Mouse (Mus musculus) forebrain, postnatal 0 days (tissue): ENCODE measurements around the gene Alk. TPM values are rescaled to one million over a fixed set of nuclear protein-coding genes. Genes with fewer than 3 reads are reported as not detected.
"Not testable (repeated sequence)": the region's sequence is repeated elsewhere in the genome, so short reads cannot be mapped to it uniquely, and the experiment has no call there.

Source experiments
- ATAC-seq: fragments of 200-750 bp; cut with Nextera tagmentation; 2 replicates; pipeline ENCODE4 v1.8.0; 2017; ENCODE audit warnings: mild to moderate bottlenecking, moderate library complexity
- DNase-seq: peaks from one replicate; pipeline ENCODE4 v3.0.0-alpha.2; 2015
- H3K27ac ChIP-seq: fragments of 300-500 bp; sonication (generic); 2 replicates; pipeline ENCODE4 v1.5.1; 2014; ENCODE audit warnings: low read depth, mild to moderate bottlenecking, antibody characterized with exemption, low read length, moderate library complexity, mixed read lengths
- H3K27me3 ChIP-seq: fragments of 300-500 bp; sonication (generic); 2 replicates; pipeline ENCODE4 v1.6.1; 2014; ENCODE audit warnings: mild to moderate bottlenecking, low read length, mixed read lengths; ENCODE audit not compliant: insufficient read depth
- H3K36me3 ChIP-seq: fragments of 300-500 bp; sonication (generic); 2 replicates; pipeline ENCODE4 v1.6.1; 2014; ENCODE audit warnings: mild to moderate bottlenecking, moderate library complexity; ENCODE audit not compliant: insufficient read depth
- H3K4me1 ChIP-seq: fragments of 300-500 bp; sonication (generic); 2 replicates; pipeline ENCODE4 v1.6.1; 2014; ENCODE audit warnings: antibody characterized with exemption; ENCODE audit not compliant: insufficient read depth
- H3K4me2 ChIP-seq: fragments of 300-500 bp; sonication (generic); 2 replicates; pipeline ENCODE4 v1.6.1; 2014; ENCODE audit warnings: low read depth, mild to moderate bottlenecking, moderate library complexity
- H3K4me3 ChIP-seq: fragments of 300-500 bp; sonication (generic); 2 replicates; pipeline ENCODE4 v1.5.1; 2014; ENCODE audit warnings: low read depth, low read length, mixed read lengths
- H3K9ac ChIP-seq: fragments of 300-500 bp; sonication (generic); 2 replicates; pipeline ENCODE4 v1.6.1; 2014; ENCODE audit warnings: mild to moderate bottlenecking
- H3K9me3 ChIP-seq: fragments of 300-500 bp; sonication (generic); 2 replicates; pipeline ENCODE4 v1.6.1; 2016; ENCODE audit warnings: low read length
- CTCF ChIP-seq: sonication (generic); IDR thresholded peaks from 2 replicates; pipeline ENCODE4 v1.5.1; 2016; ENCODE audit warnings: antibody characterized with exemption, control low read depth, low read depth
- WGBS: fragments of 180-500 bp; shearing (Covaris S2); extraction: QIAGEN DNeasy Blood & Tissue Kit; methylation state at CpG from one replicate; pipeline ENCODE4 v1.1.7; 2014; 5-methylcytosine and 5-hydroxymethylcytosine counted together
- polyA plus RNA-seq: library from polyadenylated mRNA; unstranded; fragments of >200 nt; fragmentation: Nextera tagmentation; extraction: Ambion mirVana; gene quantifications from 2 replicates; pipeline ENCODE4 v1.2.1, GENCODE M21; 2015
- total RNA-seq: library from RNA; depleted of rRNA; stranded (reverse); fragments of >200 nt; gene quantifications from 2 replicates; pipeline ENCODE4 v1.2.3, GENCODE M21; 2014

Alk gene
- total and polyA plus RNA-seq, 2 experiments from 2014 or later, result 1.6 to 8.8 TPM

DNA sequence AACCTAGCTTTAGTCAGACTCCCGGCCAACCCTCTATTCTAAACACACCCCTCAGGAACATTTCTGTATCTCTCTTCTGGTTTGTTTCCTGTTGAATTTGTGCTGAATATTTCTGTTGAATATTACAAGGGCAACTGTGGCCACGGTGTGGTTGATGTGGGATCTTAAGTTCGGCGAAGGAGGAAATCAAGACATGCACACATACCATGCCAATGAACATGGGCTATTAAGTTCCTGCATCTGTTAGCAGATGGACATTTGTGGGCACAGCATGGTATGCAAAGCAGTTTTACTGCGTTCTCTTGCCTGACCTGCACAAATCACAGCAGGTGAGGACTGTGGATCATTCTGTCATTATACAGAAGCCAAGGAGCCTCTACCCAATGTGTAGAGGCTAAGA is 83.1 kb downstream of the Alk start:
- H3K9me3 ChIP-seq, result no peaks in the 10 kb centered on the region
- H3K4me2 ChIP-seq, result no peak overlapping the region
- no peak for TF ChIP-seq CTCF
- no peak overlapping the region for H3K4me3 ChIP-seq
- H3K36me3 ChIP-seq, result no peaks in the 10 kb centered on the region
- no peak overlapping the region for H3K9ac ChIP-seq
- no peak overlapping the region for H3K27ac ChIP-seq
- 93% methylated on average over 5 of the region's 5 CpGs for WGBS
- H3K4me1 ChIP-seq, result no peaks in the 10 kb centered on the region; the same call in 1 of the 2 replicates
- no peaks in the 10 kb centered on the region for H3K27me3 ChIP-seq
- ATAC-seq (no peak), DNase-seq (no peak)

GRCm38 (mm10) chr17:72510746-72511145 is 93.7 kb downstream of the Alk start:
- ATAC-seq (peak; percentile 89), DNase-seq (peak; percentile 75)
- H3K9ac ChIP-seq, result no peak overlapping the region
- H3K27ac ChIP-seq, result no peak overlapping the region
- no peaks in the 10 kb centered on the region for H3K9me3 ChIP-seq
- TF ChIP-seq CTCF, result no peak
- 51% methylated on average over 6 of the region's 6 CpGs for WGBS
- H3K4me1 ChIP-seq, result no peaks in the 10 kb centered on the region
- H3K36me3 ChIP-seq, result no peaks in the 10 kb centered on the region
- H3K27me3 ChIP-seq, result no peaks in the 10 kb centered on the region
- H3K4me3 ChIP-seq, result no peak overlapping the region
- no peak overlapping the region for H3K4me2 ChIP-seq

DNA sequence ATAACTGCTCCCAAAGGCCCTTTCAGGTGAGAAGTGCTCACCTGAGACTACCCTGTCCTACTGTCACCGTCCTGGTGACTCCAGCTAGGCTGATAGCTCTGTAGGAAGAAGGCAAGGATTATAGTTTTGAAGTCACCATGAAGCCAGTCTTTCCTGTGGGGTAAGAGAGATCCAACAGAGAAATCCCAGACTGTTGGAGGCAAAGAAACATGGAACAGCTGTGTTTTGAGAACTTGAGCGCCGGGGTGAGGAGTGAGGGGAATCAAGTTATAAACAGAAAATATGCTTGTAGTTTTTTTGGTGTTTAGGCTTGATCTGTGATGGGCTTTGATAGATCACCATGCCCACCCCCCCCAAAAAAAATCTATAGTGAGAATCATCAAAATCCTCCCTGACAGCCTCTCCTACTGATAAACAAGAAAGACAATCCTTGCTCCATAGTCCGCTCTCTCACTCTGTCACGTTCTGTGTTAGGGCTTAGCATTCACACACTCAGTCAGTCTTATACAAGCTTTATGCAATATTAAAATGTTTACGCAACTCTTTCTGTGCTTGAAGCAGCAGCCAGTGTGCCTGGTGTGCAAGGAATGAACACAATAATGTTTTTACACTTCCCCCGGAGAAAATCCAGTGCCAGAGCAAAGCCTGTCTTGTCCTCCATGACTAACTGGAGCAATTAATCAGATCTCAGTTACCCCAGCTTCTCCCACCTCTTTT is 95.6 kb downstream of the Alk start:
- no peak overlapping the region for H3K9ac ChIP-seq
- WGBS, result 74% methylated on average over 7 of the region's 7 CpGs
- no peak overlapping the region for H3K4me2 ChIP-seq
- H3K4me1 ChIP-seq, result no peaks in the 10 kb centered on the region
- TF ChIP-seq CTCF, result no peak
- no peak overlapping the region for H3K27ac ChIP-seq
- ATAC-seq (no peak), DNase-seq (no peak)
- no peak overlapping the region for H3K4me3 ChIP-seq
- no peaks in the 10 kb centered on the region for H3K36me3 ChIP-seq
- no peaks in the 10 kb centered on the region for H3K27me3 ChIP-seq
- no peaks in the 10 kb centered on the region for H3K9me3 ChIP-seq

DNA sequence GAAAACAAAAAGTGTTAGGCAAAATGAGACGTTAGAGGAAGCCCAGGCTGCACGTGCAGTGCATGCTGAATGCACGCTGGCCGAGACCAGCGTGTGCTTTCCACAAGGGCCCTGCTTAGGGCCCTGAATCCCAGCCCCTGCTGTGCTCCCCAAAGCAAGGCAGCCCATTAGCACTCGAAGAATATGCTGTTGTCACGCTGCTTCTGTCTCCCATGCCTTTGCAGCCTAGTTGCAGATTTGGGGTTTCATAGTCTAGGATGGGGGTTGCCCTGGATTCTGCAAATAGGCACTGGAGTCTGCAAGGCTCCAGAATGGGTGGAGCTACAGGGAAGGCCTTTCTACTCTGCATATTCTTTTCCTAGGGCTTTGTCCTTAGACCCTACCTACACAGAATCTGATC is 99.2 kb downstream of the Alk start:
- no peaks in the 10 kb centered on the region for H3K27me3 ChIP-seq
- H3K4me1 ChIP-seq, result no peaks in the 10 kb centered on the region
- no peak overlapping the region for H3K4me3 ChIP-seq
- ATAC-seq (peak; percentile 93), DNase-seq (peak; percentile 65)
- no peaks in the 10 kb centered on the region for H3K9me3 ChIP-seq
- no peak overlapping the region for H3K27ac ChIP-seq
- 11% methylated on average over 7 of the region's 7 CpGs for WGBS
- H3K9ac ChIP-seq, result no peak overlapping the region
- no peak overlapping the region for H3K4me2 ChIP-seq
- TF ChIP-seq CTCF, result no peak
- H3K36me3 ChIP-seq, result no peaks in the 10 kb centered on the region

GRCm38 (mm10) chr17:72504581-72504980 is 99.8 kb downstream of the Alk start:
- no peak overlapping the region for H3K4me3 ChIP-seq
- 33% methylated on average over 6 of the region's 6 CpGs for WGBS
- no peaks in the 10 kb centered on the region for H3K36me3 ChIP-seq
- no peaks in the 10 kb centered on the region for H3K9me3 ChIP-seq
- H3K27ac ChIP-seq, result no peak overlapping the region
- TF ChIP-seq CTCF, result no peak
- DNase-seq, result peak; percentile 44
- no peak overlapping the region for H3K9ac ChIP-seq
- H3K4me2 ChIP-seq, result no peak overlapping the region
- H3K27me3 ChIP-seq, result no peaks in the 10 kb centered on the region
- H3K4me1 ChIP-seq, result no peaks in the 10 kb centered on the region
- peak; percentile 83 for ATAC-seq

DNA sequence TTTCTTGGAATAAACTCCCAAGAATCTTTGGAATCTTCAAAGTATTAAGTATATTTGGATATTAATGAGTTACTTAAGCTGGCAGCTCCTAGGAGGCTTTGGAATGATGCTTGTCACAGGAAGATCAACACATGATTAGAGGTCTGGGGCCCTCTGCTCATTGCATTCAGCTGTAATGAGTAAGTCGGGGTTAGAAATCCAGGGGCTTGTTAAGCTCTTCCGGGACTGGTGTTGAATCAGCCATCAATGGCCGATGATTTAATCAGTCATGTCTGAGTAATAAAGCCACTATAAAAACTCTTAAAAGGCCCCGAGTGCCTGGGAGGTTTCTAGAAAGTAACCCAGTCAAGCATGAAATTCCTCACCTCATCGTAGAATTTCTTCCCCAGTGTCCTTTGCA is 109.0 kb downstream of the Alk start:
- no peaks in the 10 kb centered on the region for H3K27me3 ChIP-seq
- H3K9ac ChIP-seq, result no peak overlapping the region
- H3K36me3 ChIP-seq, result no peaks in the 10 kb centered on the region
- H3K9me3 ChIP-seq, result no peaks in the 10 kb centered on the region
- no peak for DNase-seq
- H3K4me1 ChIP-seq, result no peaks in the 10 kb centered on the region
- no peak overlapping the region for H3K27ac ChIP-seq
- no peak overlapping the region for H3K4me3 ChIP-seq
- 27% methylated on average over 5 of the region's 5 CpGs for WGBS
- no peak overlapping the region for H3K4me2 ChIP-seq
- no peak for ATAC-seq
- no peak for TF ChIP-seq CTCF

GRCm38 (mm10) chr17:72485623-72486022 is 118.8 kb downstream of the Alk start:
- Histone ChIP-seq H3K27me3 (no peaks in the 10 kb centered on the region), H3K9me3 (peaks cover 4% of the 10 kb centered on the region; the same call in 1 of the 2 replicates), H3K36me3 (no peaks in the 10 kb centered on the region), H3K4me2 (no peak overlapping the region), H3K27ac (no peak overlapping the region), H3K4me1 (no peaks in the 10 kb centered on the region), H3K4me3 (no peak overlapping the region), H3K9ac (no peak overlapping the region)
- ATAC-seq (peak; percentile 48; the same call in 1 of the 2 replicates), DNase-seq (peak; percentile 63)
- 17% methylated on average over 4 of the region's 4 CpGs for WGBS
- no peak for TF ChIP-seq CTCF

DNA sequence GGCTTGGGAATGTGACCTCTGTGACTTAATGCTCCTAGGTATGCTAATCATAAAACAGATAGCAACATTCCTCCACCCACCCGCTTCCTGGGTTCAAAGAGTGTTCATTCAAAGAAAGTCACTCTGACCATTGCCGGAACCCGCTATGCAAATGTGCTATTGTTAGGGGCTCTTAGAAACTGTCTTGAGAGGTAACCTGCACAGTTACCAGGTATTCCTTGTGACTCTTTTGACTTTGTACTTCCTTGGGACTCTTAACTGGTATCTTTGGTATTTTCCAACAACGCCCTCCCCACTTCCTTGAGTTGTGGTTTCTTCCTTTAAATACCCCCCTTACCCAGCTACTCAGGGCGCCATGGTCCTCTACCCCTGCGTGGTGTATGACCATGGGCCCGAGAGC is 125.2 kb downstream of the Alk start:
- not testable (repeated sequence) for H3K36me3 ChIP-seq, H3K9ac ChIP-seq, H3K4me1 ChIP-seq, H3K4me2 ChIP-seq, H3K27me3 ChIP-seq, H3K4me3 ChIP-seq, ATAC-seq, H3K9me3 ChIP-seq, DNase-seq, H3K27ac ChIP-seq
- 95% methylated on average over 7 of the region's 7 CpGs for WGBS
